ENCODE assay signal across 8 mouse cellular contexts in the genomic region with DNA sequence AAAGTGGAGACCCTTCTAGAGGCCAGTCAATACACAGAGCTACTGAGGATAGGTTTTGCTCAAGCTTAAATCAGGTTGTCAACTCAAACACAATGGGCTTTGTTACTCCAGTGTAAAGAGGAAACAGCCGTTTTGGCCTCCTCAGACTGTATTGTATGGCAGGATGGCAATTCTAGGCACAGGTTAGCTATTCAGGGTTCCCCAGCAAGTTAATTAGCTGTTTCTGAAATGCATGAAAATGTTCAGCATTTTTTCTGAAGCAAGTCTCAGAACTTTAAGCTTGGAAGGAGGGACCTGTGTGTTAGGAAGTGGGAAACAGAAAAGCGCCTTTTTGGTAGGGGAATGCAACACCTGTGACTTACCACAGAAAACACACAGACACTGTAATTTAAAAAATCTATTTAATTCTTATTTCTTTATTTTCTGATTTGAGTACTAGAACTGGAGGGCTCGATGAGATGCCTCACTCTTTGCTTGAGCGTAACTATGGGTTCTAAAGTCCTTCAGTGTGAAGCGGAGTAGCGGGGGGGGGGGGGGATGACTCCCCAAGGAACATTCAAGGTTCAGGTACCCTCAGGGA. TPM values are rescaled to one million over a fixed set of nuclear protein-coding genes. Genes with fewer than 3 reads are reported as not detected.
A peak's percentile ranks its signal among the peaks of the same experiment; 100 is the strongest.
DNase-seq lines count a peak whose midpoint lies in the region; ATAC-seq and TF ChIP-seq lines count a peak whose summit lies in the region.

No protein-coding gene starts in this region.

- H3K4me2 ChIP-seq in kidney, embryonic 16.5 days (replicated peaks; ENCODE audit: low read depth, low read length): peak overlapping the region; percentile 78
- peak overlapping the region; percentile 59 for H3K4me2 ChIP-seq in midbrain, embryonic 15.5 days

- H3K4me1 ChIP-seq in spleen, adult 2 months (ENCODE audit: control insufficient read depth, insufficient read depth, insufficient read length): no peaks in the 10 kb centered on the region
- peaks cover 10% of the 10 kb centered on the region; the same call in 1 of the 2 replicates for H3K4me1 ChIP-seq in kidney, embryonic 16.5 days (ENCODE audit: insufficient read depth, low read length)
- H3K4me1 ChIP-seq in midbrain, embryonic 15.5 days: peaks cover 9% of the 10 kb centered on the region

- ATAC-seq in kidney, embryonic 16.5 days (ENCODE audit: low FRiP score, low TSS enrichment): no peak
- no peak for ATAC-seq in midbrain, embryonic 15.5 days (replicated peaks)
- no peak for ATAC-seq in granulocyte monocyte progenitor cell, adult 5-6 weeks (replicated peaks; ENCODE audit: poor library complexity, severe bottlenecking)
- ATAC-seq in activated CD4-positive, CD25-positive, alpha-beta regulatory T cell, adult 4 months: no peak

- H3K27me3 ChIP-seq in spleen, adult 2 months (ENCODE audit: control insufficient read depth, insufficient read depth, low read length): no peaks in the 10 kb centered on the region; the same call in 1 of the 2 replicates
- H3K27me3 ChIP-seq in kidney, embryonic 16.5 days (ENCODE audit: insufficient read depth, low read length): no peaks in the 10 kb centered on the region
- no peaks in the 10 kb centered on the region for H3K27me3 ChIP-seq in midbrain, embryonic 15.5 days (replicated peaks)

- TF ChIP-seq CTCF in spleen, adult 2 months (IDR thresholded peaks at IDR 0.05; ENCODE audit: extremely low read depth, insufficient read depth, insufficient read length, insufficient replicate concordance): no peak

- H3K9ac ChIP-seq in kidney, embryonic 16.5 days (replicated peaks; ENCODE audit: low read length): peak overlapping the region; percentile 88
- peak overlapping the region; percentile 88 for H3K9ac ChIP-seq in midbrain, embryonic 15.5 days

- H3K36me3 ChIP-seq in spleen, adult 2 months (ENCODE audit: control insufficient read depth, insufficient read depth, low read length): no peaks in the 10 kb centered on the region
- no peaks in the 10 kb centered on the region for H3K36me3 ChIP-seq in kidney, embryonic 16.5 days (ENCODE audit: insufficient read depth, low read length)
- H3K36me3 ChIP-seq in midbrain, embryonic 15.5 days (replicated peaks): no peaks in the 10 kb centered on the region

- peak overlapping the region; percentile 97; the same call in 1 of the 2 replicates for H3K4me3 ChIP-seq in spleen, adult 2 months (ENCODE audit: extremely low read depth, insufficient read depth, insufficient read length)
- H3K4me3 ChIP-seq in kidney, embryonic 16.5 days (ENCODE audit: low read length): peak overlapping the region; percentile 87
- H3K4me3 ChIP-seq in midbrain, embryonic 15.5 days: peak overlapping the region; percentile 88

- TF ChIP-seq POLR2A in spleen, adult 2 months (IDR thresholded peaks at IDR 0.05; ENCODE audit: low read depth, low read length): no peak

- 30% methylated on average over 6 of the region's 6 CpGs for WGBS in spleen, adult 2 months
- WGBS in kidney, embryonic 16.5 days: 3% methylated on average over 6 of the region's 6 CpGs
- WGBS in midbrain, embryonic 15.5 days: 2% methylated on average over 6 of the region's 6 CpGs

- H3K9me3 ChIP-seq in kidney, embryonic 16.5 days (ENCODE audit: low read length): no peaks in the 10 kb centered on the region
- no peaks in the 10 kb centered on the region for H3K9me3 ChIP-seq in midbrain, embryonic 15.5 days

- H3K27ac ChIP-seq in spleen, adult 2 months (ENCODE audit: insufficient read depth, low read length): no peak overlapping the region
- peak overlapping the region; percentile 99 for H3K27ac ChIP-seq in kidney, embryonic 16.5 days (ENCODE audit: low read length)
- H3K27ac ChIP-seq in midbrain, embryonic 15.5 days: peak overlapping the region; percentile 100

- DNase-seq in spleen, adult 2 months (ENCODE audit: low read depth in 1 of 2, low spot score in 2 of 2): no peak
- no peak for DNase-seq in spleen, postnatal 14 days (ENCODE audit: low spot score in 2 of 2)
- peak; percentile 39 for DNase-seq in heart, adult 8-10 months (ENCODE audit: low spot score)
- DNase-seq in ovary, postnatal 36 days (ENCODE audit: low spot score): no peak

RNA-seq across cellular contexts. Expression of a gene that starts 1.3 kb away (rescaled TPM):
- polyA plus RNA-seq in spleen, adult 2 months (2012; rRNA removed): 3.5 and 4.4 TPM in 2 replicates
- total RNA-seq in heart, adult 8-10 months (2022): 10 to 100 TPM in 3 of 4 experiments, 1 to 10 TPM in 1; 8.5 to 14.9 (median 11.9) TPM
- polyA plus RNA-seq in kidney, embryonic 16.5 days (2015; fragmentation: Nextera tagmentation; extraction: Ambion mirVana): 21.9 and 22.2 TPM in 2 replicates
- polyA plus RNA-seq in midbrain, embryonic 15.5 days (2015; fragmentation: Nextera tagmentation; extraction: Ambion mirVana): 81.1 and 89.7 TPM in 2 replicates
- total RNA-seq in granulocyte monocyte progenitor cell, adult 5-6 weeks (2014; fragmentation: Nextera tagmentation): 0.39 TPM in 1 of 2 replicates, not detected in the other
- total RNA-seq in granulocyte monocyte progenitor cell, adult 5-6 weeks (2017): 0.30 TPM in 1 of 2 replicates, not detected in the other
- polyA plus RNA-seq in activated CD4-positive, CD25-positive, alpha-beta regulatory T cell, adult 4 months (2017; shearing (Covaris generic)): 1 to 10 TPM in 1 of 2 experiments, under 1 TPM in 1; 0.99 to 3.6 TPM

RNA-seq across cellular contexts. Expression of a gene that starts 47.0 kb away (rescaled TPM):
- not detected in 2 replicates for polyA plus RNA-seq in spleen, adult 2 months (2012; rRNA removed)
- total RNA-seq in heart, adult 8-10 months (2022): not detected
- not detected in 2 replicates for polyA plus RNA-seq in kidney, embryonic 16.5 days (2015; fragmentation: Nextera tagmentation; extraction: Ambion mirVana)
- not detected in 2 replicates for polyA plus RNA-seq in midbrain, embryonic 15.5 days (2015; fragmentation: Nextera tagmentation; extraction: Ambion mirVana)
- not detected in 2 replicates for total RNA-seq in granulocyte monocyte progenitor cell, adult 5-6 weeks (2014; fragmentation: Nextera tagmentation)
- total RNA-seq in granulocyte monocyte progenitor cell, adult 5-6 weeks (2017): 0.26 TPM in 2 replicates
- not detected for polyA plus RNA-seq in activated CD4-positive, CD25-positive, alpha-beta regulatory T cell, adult 4 months (2017; shearing (Covaris generic))

RNA-seq across cellular contexts. Expression of a gene that starts 47.0 kb away (rescaled TPM):
- not detected in 2 replicates for polyA plus RNA-seq in spleen, adult 2 months (2012; rRNA removed)
- not detected for total RNA-seq in heart, adult 8-10 months (2022)
- polyA plus RNA-seq in kidney, embryonic 16.5 days (2015; fragmentation: Nextera tagmentation; extraction: Ambion mirVana): not detected in 2 replicates
- not detected in 2 replicates for polyA plus RNA-seq in midbrain, embryonic 15.5 days (2015; fragmentation: Nextera tagmentation; extraction: Ambion mirVana)
- not detected in 2 replicates for total RNA-seq in granulocyte monocyte progenitor cell, adult 5-6 weeks (2014; fragmentation: Nextera tagmentation)
- total RNA-seq in granulocyte monocyte progenitor cell, adult 5-6 weeks (2017): not detected in 2 replicates
- not detected for polyA plus RNA-seq in activated CD4-positive, CD25-positive, alpha-beta regulatory T cell, adult 4 months (2017; shearing (Covaris generic))

RNA-seq across cellular contexts. Expression of a gene that starts 52.8 kb away (rescaled TPM):
- 0.04 TPM in 1 of 2 replicates, not detected in the other for polyA plus RNA-seq in spleen, adult 2 months (2012; rRNA removed)
- total RNA-seq in heart, adult 8-10 months (2022): under 1 TPM in 1 of 4 experiments, not detected in 3; 0.55 TPM
- 2.8 and 4.8 TPM in 2 replicates for polyA plus RNA-seq in kidney, embryonic 16.5 days (2015; fragmentation: Nextera tagmentation; extraction: Ambion mirVana)
- 0.22 and 0.26 TPM in 2 replicates for polyA plus RNA-seq in midbrain, embryonic 15.5 days (2015; fragmentation: Nextera tagmentation; extraction: Ambion mirVana)
- not detected in 2 replicates for total RNA-seq in granulocyte monocyte progenitor cell, adult 5-6 weeks (2014; fragmentation: Nextera tagmentation)
- not detected in 2 replicates for total RNA-seq in granulocyte monocyte progenitor cell, adult 5-6 weeks (2017)
- polyA plus RNA-seq in activated CD4-positive, CD25-positive, alpha-beta regulatory T cell, adult 4 months (2017; shearing (Covaris generic)): not detected
